Comparison of ENCODE assay signal across 27 mouse cellular contexts in the genomic region with DNA sequence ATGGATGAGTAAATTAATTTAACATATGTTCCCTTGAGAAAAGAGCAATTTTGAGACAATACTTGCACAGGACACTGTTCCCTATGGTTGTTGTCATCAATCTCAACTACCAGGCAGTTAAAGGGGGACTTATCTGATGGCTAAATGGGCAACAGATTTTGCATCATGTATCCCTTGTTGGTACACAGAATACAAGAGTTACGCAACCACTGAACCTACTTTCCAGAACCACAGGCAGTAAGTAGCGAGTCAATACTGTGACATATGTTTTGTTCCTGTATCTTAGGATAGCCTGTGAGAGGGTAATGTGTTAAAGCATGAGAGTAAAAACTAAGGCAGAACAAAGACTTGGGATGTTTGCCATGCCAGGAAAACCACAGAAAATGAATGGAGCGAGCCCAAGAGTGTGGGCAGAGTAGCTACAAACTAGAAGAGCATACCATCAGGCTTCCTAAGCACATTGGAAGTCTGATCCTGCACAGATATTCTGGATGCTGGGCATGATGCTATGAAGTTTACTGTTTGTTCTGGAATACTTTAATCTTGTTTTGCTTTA.
DNase-seq lines count a peak whose midpoint lies in the region; ATAC-seq and TF ChIP-seq lines count a peak whose summit lies in the region.
"Had no signal": no experiment of that assay in that cellular context is flagged by ENCODE, and none has a peak within 500 bp of the region (broad histone marks: within the 10 kb centered on the region; RNA-seq: fewer than 3 reads in every experiment).

No protein-coding gene starts in this region.

- no peak overlapping the region for H3K27ac ChIP-seq in left cerebral cortex, adult 2 months
- H3K27ac ChIP-seq: embryonic facial prominence, embryonic 13.5 days; forebrain, embryonic 12.5 days; heart, embryonic 15.5 days; hindbrain, embryonic 10.5 days; hindbrain, embryonic 13.5 days; intestine, embryonic 15.5 days had no signal

- no peak for DNase-seq in frontal cortex, postnatal 25 days (ENCODE audit: low spot score in 2 of 2)
- peak; percentile 4 for DNase-seq in right cerebral cortex, adult 18-20 months
- DNase-seq in right cerebral cortex, postnatal 25 days, result no peak
- peak; percentile 15 for DNase-seq in NIH3T3 (ENCODE audit: low read depth)
- DNase-seq in telencephalon, adult 2 months (ENCODE audit: low read depth, low spot score), result peak; percentile 41
- DNase-seq in left cerebral cortex, adult 2 months (ENCODE audit: extremely low spot score in 1 of 2, low spot score in 2 of 2), result no peak
- DNase-seq in testis, postnatal 10 days (ENCODE audit: low spot score), result no peak
- DNase-seq: adrenal gland, adult 2 months; adrenal gland, postnatal 25 days; cerebellum, adult 18-20 months; cerebellum, adult 9-10 months; cerebellum, postnatal 14 days; gastrocnemius, postnatal 25 days; heart, adult 18-20 months; heart, postnatal 10 days; heart, postnatal 36 days had no signal

- intact Hi-C loops in left cerebral cortex, adult 2 months (cut with DNase I), result no loop called here

- ATAC-seq in frontal cortex, adult (ENCODE audit: low TSS enrichment), result peak; percentile 81
- ATAC-seq: forebrain, embryonic 16.5 days; hindbrain, embryonic 16.5 days; intestine, embryonic 15.5 days had no signal

- no peak for TF ChIP-seq CTCF in left cerebral cortex, adult 2 months (IDR thresholded peaks at IDR 0.05)

- H3K4me3 ChIP-seq in left cerebral cortex, adult 2 months, result no peak overlapping the region
- H3K4me3 ChIP-seq: embryonic facial prominence, embryonic 13.5 days; erythroblast, embryonic 14.5 days; forebrain, embryonic 12.5 days; heart, embryonic 12.5 days; heart, embryonic 15.5 days; hindbrain, embryonic 10.5 days; hindbrain, embryonic 13.5 days; intestine, embryonic 15.5 days had no signal

Comparison
In these comparisons a context has a peak if more than half of its experiments do, and no peak if none do; other contexts are left out.
1. DNase-seq: peak in right cerebral cortex, adult 18-20 months (single experiment), NIH3T3 (single experiment) and telencephalon, adult 2 months (single experiment); none in frontal cortex, postnatal 25 days (0 of 2), right cerebral cortex, postnatal 25 days (single experiment), left cerebral cortex, adult 2 months (0 of 2) and testis, postnatal 10 days (single experiment).